Mouse (Mus musculus): Measurements from ENCODE around the gene Pigt.
A peak's percentile ranks its signal among the peaks of the same experiment; 100 is the strongest.

Gene Pigt

GRCm38 (mm10) chr2:164496847-164497690 lies at the start of gene Pigt:
Gene Pigt (plus strand): TSS chr2:164497520.
- peak; percentile 92 for DNase-seq (ENCODE audit: low read depth)

GRCm38 (mm10) chr2:164448140-164448539 lies 49.2 kb upstream of the Pigt start:
- DNase-seq (ENCODE audit: low read depth), result no peak

- no peak for DNase-seq (ENCODE audit: low read depth)
Measured at GRCm38 (mm10) chr2:164448921-164449320, 48.4 kb upstream of the Pigt start.

DNA sequence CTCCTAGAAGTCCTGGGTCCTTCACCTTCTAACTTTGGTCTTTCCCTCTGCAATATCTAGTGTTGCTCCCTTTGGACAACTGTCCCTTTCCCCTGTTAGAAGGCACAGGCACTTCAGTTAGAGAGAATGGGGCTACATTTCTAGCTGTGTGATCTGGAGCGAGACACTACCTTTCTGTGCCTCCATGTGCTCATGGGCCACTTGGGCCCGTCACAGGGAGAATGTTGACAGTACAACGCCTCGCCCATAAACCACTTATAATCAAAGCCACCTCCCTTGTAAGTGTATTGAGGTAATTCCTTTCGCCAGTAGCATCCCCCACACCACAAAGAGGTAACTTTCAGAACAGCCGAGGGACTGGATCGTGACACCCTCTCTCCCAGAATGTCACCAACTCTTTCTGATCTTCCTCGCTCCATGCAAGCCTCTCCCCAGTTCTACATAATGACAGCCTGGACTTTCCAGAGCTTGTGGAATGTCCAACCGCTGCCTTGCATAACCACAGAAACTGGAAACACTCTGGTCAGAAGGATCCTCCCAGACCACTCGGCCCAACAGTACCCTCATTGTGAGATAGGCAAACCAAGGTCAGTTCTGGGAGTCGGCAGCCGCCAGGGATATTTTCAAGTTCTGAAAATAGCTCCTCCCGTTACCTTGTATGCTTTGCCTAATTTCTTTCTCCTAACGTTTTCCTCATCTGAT lies 47.8 kb upstream of the Pigt start:
- no peak for DNase-seq (ENCODE audit: low read depth)

DNA sequence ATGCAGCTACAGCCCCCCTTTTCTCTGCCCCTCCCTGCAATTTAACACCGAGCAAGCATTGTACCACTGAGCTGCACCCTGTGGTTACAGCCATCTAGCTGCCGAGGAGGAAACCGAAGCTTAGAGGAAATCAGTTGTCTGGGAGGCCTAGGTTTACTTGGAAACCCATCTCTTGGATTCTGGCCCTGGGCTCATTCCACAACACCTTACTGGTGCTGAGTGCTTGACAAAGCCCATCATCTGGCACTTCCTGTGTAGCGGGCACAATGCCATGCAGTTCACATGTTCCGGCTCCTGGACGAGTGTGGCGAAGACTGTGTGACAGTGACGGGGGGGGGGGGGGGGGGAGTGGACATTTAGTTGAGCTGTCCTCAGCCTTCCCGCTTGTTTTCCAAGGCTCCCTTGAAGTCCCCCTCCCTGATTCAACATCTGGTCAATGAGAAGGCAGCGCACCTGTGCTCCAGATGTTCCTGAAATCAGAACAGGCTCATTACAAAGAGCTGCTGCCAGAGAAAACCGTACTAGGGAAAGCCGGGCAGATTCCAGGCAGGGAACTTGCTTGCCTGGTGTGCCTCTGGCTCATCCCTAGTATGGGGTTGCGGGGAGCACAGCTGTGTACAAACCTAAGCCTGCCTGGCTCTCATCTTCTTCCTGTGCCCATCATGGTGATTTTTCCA lies 45.2 kb upstream of the Pigt start:
- DNase-seq (ENCODE audit: low read depth), result no peak

DNA sequence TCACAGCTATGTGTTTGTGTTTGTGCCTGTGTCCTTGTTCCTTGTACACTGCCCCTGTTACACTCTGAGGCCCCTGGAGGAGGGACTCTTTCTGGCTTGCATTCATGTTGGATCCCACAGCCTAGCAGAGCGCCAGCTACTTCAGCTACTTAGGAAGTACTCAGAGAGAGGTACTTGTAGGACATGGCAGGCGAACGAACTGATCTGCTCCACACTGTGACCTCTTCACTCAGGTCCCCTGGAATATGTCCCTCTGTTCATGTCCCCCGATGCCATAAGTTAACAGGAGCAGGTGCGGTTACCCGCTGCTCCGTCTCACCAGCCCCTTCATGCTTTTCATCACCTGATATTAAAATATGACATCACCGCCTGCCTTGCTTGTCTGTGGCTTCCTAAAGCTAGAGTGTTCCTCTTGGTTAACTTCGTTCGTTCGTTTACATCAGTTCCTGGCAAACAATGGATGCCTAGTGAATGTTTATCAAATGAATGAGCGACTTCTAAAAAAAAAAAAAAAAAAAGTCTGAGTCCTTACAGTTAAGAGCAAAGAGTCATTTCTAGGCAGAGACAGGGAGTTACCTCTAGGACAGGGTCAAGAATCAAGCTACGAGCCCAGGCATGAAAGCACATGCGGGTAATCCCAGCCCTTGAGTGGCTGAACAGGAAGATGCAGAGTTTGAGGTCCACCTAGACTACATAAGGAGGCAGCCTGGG lies 44.1 kb upstream of the Pigt start:
- DNase-seq (ENCODE audit: low read depth), result no peak

DNA sequence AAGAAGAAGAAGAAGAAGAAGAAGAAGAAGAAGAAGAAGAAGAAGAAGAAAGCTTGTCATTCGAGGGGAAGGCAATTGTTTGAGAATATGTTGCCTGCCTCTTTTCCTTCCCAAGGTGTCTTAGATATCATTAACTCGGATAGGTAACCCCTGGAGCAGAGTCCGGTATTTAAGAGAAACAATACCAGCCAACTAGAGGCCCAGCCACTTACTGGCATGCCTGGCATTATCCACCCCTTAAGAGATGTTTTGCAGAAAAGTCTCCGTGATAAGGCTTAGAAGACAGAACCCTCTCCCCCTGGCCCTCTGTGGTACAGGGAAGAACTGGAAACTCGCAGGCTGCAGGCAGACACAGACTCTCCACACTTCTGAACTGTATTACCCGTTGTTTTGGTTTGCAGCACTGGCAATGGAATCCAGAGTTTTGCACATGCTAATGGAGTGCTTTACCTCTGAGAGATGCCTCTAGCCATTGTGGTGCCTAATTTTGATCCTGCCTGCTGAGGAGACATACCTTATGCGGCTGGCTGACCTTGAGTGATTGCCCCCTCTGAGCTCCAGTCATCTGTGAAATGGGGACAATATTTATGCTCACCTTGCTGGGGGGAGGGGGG lies 43.3 kb upstream of the Pigt start:
- no peak for DNase-seq (ENCODE audit: low read depth)

- no peak for DNase-seq (ENCODE audit: low read depth)
Measured at GRCm38 (mm10) chr2:164454846-164455245, 42.5 kb upstream of the Pigt start.

GRCm38 (mm10) chr2:164455421-164456190 lies 41.7 kb upstream of the Pigt start:
- DNase-seq (ENCODE audit: low read depth), result no peak

DNA sequence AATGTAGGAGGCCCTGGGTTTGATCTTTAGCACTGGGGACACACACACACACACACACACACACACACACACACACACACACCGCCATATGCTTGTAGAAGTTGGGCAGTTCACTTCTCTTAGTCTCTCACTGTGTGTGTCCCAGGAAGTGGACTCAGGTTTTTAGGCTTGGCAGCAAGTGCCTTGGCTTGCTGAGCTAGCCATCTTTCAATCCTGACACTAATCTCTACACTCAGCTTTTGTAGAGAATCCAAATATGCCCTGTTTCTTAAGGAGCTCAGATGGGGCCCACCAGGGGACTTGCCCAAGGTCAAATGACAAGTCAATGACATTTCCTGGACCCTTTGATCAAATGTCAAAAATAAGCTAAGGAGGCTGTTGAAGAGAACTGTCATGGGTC lies 40.9 kb upstream of the Pigt start:
- no peak for DNase-seq (ENCODE audit: low read depth)

GRCm38 (mm10) chr2:164456864-164457300 lies 40.4 kb upstream of the Pigt start, which contains the start of gene Sys1:
Gene Sys1 (plus strand): TSS chr2:164456964.
- DNase-seq (ENCODE audit: low read depth), result peak; percentile 81

DNA sequence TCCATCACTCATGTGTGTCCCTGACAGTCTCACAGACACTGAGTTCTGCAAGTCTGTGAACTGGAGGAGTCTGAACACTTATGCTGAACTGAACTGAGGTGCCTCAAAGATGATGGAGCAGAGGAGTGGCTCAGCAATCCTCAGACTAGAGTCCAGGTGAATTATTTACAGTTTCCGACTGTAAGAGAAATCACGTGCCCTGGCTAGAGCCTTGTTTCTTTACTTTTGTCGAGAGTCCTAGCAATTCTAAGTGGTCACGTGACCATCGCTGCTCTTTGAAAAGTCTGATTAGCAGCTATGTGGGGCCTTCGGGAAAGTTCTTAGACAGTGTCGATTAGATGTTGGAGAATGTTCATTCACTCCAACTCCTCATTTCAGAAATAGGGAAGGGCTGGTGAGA lies 39.4 kb upstream of the Pigt start:
- peak; percentile 35 for DNase-seq (ENCODE audit: low read depth)

DNA sequence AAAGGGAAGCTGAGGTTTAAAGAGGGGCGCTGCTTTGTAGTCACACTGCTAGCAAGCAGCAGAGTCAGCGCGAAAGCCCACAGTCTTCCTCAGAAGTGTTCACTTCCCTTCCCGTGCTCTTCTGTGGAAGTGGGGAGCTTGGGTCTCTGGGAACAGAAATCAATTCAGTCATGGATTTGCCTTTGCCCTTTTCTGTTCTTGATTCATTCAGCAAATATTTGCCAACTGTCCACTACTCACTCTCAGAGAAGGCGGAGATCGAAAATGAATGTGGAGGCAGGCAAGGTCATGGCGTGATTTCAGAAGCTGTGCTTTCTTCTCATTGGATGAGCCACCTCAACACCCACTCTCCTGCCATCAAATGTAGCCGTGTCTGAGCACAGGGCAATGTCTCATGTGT lies 38.8 kb upstream of the Pigt start:
- DNase-seq (ENCODE audit: low read depth), result no peak

DNA sequence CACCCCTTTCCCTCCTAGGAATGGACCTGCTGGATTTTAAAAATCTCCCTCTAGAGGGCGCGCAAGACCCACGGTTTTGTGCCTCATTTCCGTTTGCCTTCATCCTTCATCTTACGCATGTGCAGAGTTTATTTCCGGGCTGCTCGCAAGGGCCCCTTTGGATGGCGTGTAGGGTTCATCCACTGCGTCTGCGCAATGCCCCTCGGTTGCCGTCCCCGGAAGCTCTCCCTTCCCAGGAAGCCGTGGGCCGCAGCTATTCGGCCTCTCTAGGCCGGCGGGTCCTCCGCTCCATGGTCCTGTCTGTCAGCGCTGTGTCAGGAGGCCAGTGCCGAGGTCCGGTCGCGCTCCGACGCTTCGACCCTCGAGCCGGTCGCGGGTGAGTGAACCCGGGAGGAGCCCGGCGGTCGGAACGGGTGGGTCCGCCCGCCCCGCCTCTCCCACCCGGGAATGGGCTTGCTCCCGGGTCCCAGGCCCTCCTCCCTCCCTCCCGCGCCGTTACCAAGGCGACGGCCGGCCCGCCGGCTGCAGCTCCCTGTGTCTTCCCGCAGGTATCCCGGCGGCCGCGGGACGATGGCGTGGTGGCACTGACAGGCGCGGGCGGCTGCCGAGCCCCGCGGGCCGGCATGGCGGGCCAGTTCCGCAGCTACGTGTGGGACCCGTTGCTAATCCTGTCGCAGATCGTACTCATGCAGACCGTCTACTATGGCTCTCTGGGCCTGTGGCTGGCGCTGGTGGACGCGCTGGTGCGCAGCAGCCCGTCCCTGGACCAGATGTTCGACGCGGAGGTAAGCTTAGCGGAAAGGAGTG lies 36.4 kb upstream of the Pigt start, which contains the start of gene Gm20458:
Gm20458 (plus strand) TSS at position 223 of the 807 bp plus-strand sequence.
- peak; percentile 98 for DNase-seq (ENCODE audit: low read depth)

GRCm38 (mm10) chr2:164465161-164465560 lies 32.2 kb upstream of the Pigt start:
- no peak for DNase-seq (ENCODE audit: low read depth)

DNA sequence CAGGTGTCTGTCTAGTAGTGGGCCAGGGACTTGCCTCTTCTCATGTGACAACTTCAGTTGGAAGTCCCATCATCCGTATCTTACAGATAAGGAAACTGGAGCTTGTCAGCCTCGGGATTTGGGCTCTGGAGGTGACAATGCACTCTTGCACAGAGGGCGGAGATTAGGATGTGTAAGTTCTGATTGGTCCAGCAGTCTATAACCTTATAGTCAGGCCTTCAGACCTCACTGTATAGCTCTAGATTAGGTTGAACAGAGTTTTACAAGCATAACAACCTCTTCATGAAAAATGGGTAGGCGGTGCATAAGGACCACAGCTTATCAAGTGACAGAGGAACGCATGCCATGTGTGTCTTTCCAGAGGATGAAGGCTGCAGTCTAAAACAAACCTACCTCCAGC lies 30.5 kb upstream of the Pigt start:
- DNase-seq (ENCODE audit: low read depth), result no peak

GRCm38 (mm10) chr2:164470254-164470653 lies 27.1 kb upstream of the Pigt start:
- peak; percentile 84 for DNase-seq (ENCODE audit: low read depth)

DNA sequence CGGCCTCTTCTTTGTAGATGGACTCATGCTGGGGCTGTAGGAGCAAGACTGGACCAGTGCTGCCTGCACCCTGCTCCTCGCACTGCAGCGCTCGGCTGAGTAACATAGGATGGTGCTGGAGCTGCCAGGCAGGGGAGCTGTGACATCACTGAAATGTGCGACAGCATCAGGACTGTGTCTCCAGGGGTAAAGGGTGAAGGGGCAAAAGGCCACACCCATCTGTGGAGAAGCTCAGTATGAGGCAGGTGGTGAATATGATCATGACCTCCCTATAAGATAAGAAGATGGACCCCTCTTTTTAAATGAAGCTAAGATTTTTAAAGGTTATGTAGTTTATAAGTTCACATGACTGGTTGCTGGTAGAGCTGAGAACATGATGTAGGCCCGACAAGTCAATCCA lies 23.7 kb upstream of the Pigt start, which contains the start of gene Trp53tg5:
Trp53tg5 (minus strand) TSS at position 101 of the 400 bp plus-strand sequence.
- DNase-seq (ENCODE audit: low read depth), result no peak

- no peak for DNase-seq (ENCODE audit: low read depth)
Measured at GRCm38 (mm10) chr2:164485681-164486257, 11.6 kb upstream of the Pigt start, which contains the start of gene Dbndd2. Gene Dbndd2 (plus strand): TSS chr2:164486106.
